Mouse (Mus musculus) embryonic facial prominence, embryonic 12.5 days (tissue): ENCODE results near the gene Gm20696. TPM values are rescaled to one million over a fixed set of nuclear protein-coding genes. Genes with fewer than 3 reads are reported as not detected.

Experiments
- ATAC-seq: fragments of 200-750 bp; cut with Nextera tagmentation; 2 replicates; pipeline ENCODE4 v1.8.0; 2017; ENCODE audit not compliant: insufficient number of reproducible peaks, insufficient read depth, low FRiP score, low TSS enrichment
- H3K27ac ChIP-seq: fragments of 300-500 bp; sonication (generic); 2 replicates; pipeline ENCODE4 v1.5.1; 2016; ENCODE audit warnings: mild to moderate bottlenecking
- H3K27me3 ChIP-seq: fragments of 300-500 bp; sonication (generic); 2 replicates; pipeline ENCODE4 v1.6.1; 2016; ENCODE audit warnings: mild to moderate bottlenecking, moderate library complexity
- H3K36me3 ChIP-seq: fragments of 300-500 bp; sonication (generic); 2 replicates; pipeline ENCODE4 v1.6.1; 2016; ENCODE audit warnings: mild to moderate bottlenecking
- H3K4me1 ChIP-seq: fragments of 300-500 bp; sonication (generic); 2 replicates; pipeline ENCODE4 v1.6.1; 2016
- H3K4me2 ChIP-seq: fragments of 300-500 bp; sonication (generic); replicated peaks from 2 replicates; pipeline ENCODE4 v1.6.1; 2016; ENCODE audit warnings: mild to moderate bottlenecking, moderate library complexity
- H3K4me3 ChIP-seq: fragments of 300-500 bp; sonication (generic); 2 replicates; pipeline ENCODE4 v1.5.1; 2016; ENCODE audit warnings: mild to moderate bottlenecking
- H3K9ac ChIP-seq: fragments of 300-500 bp; sonication (generic); 2 replicates; pipeline ENCODE4 v1.6.1; 2016; ENCODE audit warnings: mild to moderate bottlenecking, moderate library complexity
- H3K9me3 ChIP-seq: fragments of 300-500 bp; sonication (generic); 2 replicates; pipeline ENCODE4 v1.6.1; 2016; ENCODE audit warnings: mild to moderate bottlenecking, moderate library complexity
- WGBS: fragments of 180-500 bp; shearing (Covaris S2); methylation state at CpG from one replicate; pipeline ENCODE4 v1.1.7; 2016; 5-methylcytosine and 5-hydroxymethylcytosine counted together
- polyA plus RNA-seq: library from polyadenylated mRNA; unstranded; fragments of >200 nt; fragmentation: Nextera tagmentation; extraction: Ambion mirVana; gene quantifications from 2 replicates; pipeline ENCODE4 v1.2.1, GENCODE M21; 2016

The Gm20696 gene
- polyA plus RNA-seq, 1 experiment from 2014 or later, result 7.5 TPM

- Histone ChIP-seq H3K4me2 (peak overlapping the region; percentile 85), H3K4me1 (0 out of 2 replicates have a peak, but pooled peaks cover 4% of the 10 kb centered on the region), H3K9me3 (0 out of 2 replicates have a peak, but pooled peaks cover 7% of the 10 kb centered on the region), H3K27me3 (no peaks in the 10 kb centered on the region), H3K4me3 (peak overlapping the region; percentile 73), H3K27ac (peak overlapping the region; percentile 99), H3K36me3 (peaks cover 9% of the 10 kb centered on the region; the same call in 1 of the 2 replicates), H3K9ac (peak overlapping the region; percentile 88)
- WGBS, result 0% methylated on average over 22 of the region's 22 CpGs
- peak; percentile 75 for ATAC-seq
Observed at GRCm38 (mm10) chr6:99523109-99523632, 143.4 kb downstream of the Gm20696 start.

GRCm38 (mm10) chr6:99522359-99523108 is 144.1 kb downstream of the Gm20696 start, which contains the start of gene Foxp1:
Gene Foxp1 (minus strand): TSS chr6:99522721.
- under 1% methylated on average over 70 of the region's 72 CpGs for WGBS
- no peak for ATAC-seq
- Histone ChIP-seq H3K36me3 (peaks cover 9% of the 10 kb centered on the region; the same call in 1 of the 2 replicates), H3K4me1 (0 out of 2 replicates have a peak, but pooled peaks cover 4% of the 10 kb centered on the region), H3K4me2 (peak within 1 kb of the TSS; percentile 85), H3K4me3 (peak within 1 kb of the TSS; percentile 73), H3K27me3 (no peaks in the 10 kb centered on the region), H3K9me3 (0 out of 2 replicates have a peak, but pooled peaks cover 5% of the 10 kb centered on the region), H3K27ac (peak within 1 kb of the TSS; percentile 99), H3K9ac (peak within 1 kb of the TSS; percentile 88)

GRCm38 (mm10) chr6:99521641-99522358 is 144.8 kb downstream of the Gm20696 start:
- Histone ChIP-seq H3K27me3 (no peaks in the 10 kb centered on the region), H3K4me1 (0 out of 2 replicates have a peak, but pooled peaks cover 4% of the 10 kb centered on the region), H3K9ac (peak overlapping the region; percentile 88), H3K27ac (peak overlapping the region; percentile 99), H3K4me2 (peak overlapping the region; percentile 85), H3K36me3 (peaks cover 7% of the 10 kb centered on the region; the same call in 1 of the 2 replicates), H3K9me3 (no peaks in the 10 kb centered on the region), H3K4me3 (peak overlapping the region; percentile 73)
- under 1% methylated on average over 64 of the region's 64 CpGs for WGBS
- ATAC-seq, result 0 out of 2 replicates have a peak, but pooled peaks have one; percentile 16

GRCm38 (mm10) chr6:99521038-99521640 is 145.5 kb downstream of the Gm20696 start:
- Histone ChIP-seq H3K4me3 (peak overlapping the region; percentile 73), H3K36me3 (0 out of 2 replicates have a peak, but pooled peaks cover under 1% of the 10 kb centered on the region), H3K9ac (peak overlapping the region; percentile 88), H3K4me2 (peak overlapping the region; percentile 85), H3K4me1 (0 out of 2 replicates have a peak, but pooled peaks cover 4% of the 10 kb centered on the region), H3K27me3 (no peaks in the 10 kb centered on the region), H3K27ac (peak overlapping the region; percentile 99), H3K9me3 (no peaks in the 10 kb centered on the region)
- WGBS, result under 1% methylated on average over 54 of the region's 54 CpGs
- peak; percentile 43 for ATAC-seq

DNA sequence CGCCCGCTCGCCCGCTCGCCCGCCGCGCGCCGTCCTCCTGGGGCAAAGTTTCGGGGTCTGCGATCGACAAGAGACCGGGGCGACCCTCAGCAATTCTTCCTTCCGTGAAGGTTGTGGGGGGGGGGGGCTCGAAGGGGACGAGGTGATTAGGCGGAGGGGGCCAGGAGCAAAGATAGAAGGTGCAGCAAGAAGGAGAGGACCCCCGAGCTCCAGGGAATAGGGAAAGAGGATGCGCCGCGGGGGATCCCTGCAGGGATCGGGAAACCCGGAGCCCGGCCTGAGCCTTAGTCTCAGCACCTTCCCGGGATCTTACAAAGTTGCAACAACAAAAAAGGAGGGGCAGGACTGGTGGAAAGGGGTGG is 145.9 kb downstream of the Gm20696 start:
- H3K9ac ChIP-seq, result peak overlapping the region; percentile 88
- H3K4me2 ChIP-seq, result peak overlapping the region; percentile 85
- under 1% methylated on average over 26 of the region's 27 CpGs for WGBS
- peak; percentile 39; the same call in 1 of the 2 replicates for ATAC-seq
- no peaks in the 10 kb centered on the region for H3K36me3 ChIP-seq
- H3K9me3 ChIP-seq, result no peaks in the 10 kb centered on the region
- H3K27ac ChIP-seq, result peak overlapping the region; percentile 99
- peak overlapping the region; percentile 73 for H3K4me3 ChIP-seq
- 0 out of 2 replicates have a peak, but pooled peaks cover 4% of the 10 kb centered on the region for H3K4me1 ChIP-seq
- H3K27me3 ChIP-seq, result no peaks in the 10 kb centered on the region

DNA sequence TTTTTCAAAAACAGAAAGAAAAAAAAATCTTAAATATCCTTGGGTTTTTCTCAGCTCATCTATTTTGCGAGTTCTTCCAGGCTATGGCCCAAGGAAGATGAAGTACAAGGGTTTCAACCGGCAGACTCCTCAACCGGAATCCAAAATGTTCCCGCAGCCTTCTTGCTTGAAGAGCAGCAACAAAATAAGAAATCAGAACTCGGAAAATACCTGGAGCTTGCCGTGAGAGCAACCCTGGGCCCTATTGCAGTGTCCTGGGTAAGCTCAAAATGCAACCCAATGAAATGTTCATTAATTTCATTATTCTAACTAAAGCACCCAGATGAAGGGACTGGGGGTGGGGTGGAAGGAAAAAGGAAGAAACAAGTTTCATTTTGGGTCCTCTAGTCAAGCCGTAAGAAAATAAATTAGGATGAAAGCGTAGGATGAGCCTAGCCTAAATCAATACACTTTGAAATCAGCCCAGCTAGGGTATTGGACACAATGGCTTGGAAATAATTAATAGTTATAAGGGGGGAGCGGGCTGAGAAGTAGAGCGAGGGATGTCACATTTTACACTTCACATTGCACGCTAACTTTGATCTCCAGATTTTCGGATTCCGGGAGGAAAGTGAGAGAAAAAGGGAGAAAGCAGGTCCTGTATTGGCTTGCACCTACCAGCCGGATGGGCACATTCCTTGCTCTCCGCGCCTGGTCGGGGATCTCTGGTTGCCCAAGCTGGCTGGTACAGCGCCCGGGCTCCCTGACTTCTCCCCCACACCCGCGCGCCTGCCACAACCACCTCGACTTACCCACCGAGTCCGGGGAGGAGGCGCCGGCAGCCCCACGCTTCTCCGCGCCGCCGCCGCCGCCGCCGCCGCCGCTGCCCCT is 146.6 kb downstream of the Gm20696 start:
- peak overlapping the region; percentile 73 for H3K4me3 ChIP-seq
- H3K36me3 ChIP-seq, result no peaks in the 10 kb centered on the region
- peak overlapping the region; percentile 88 for H3K9ac ChIP-seq
- H3K27ac ChIP-seq, result peak overlapping the region; percentile 99
- no peak for ATAC-seq
- peak overlapping the region; percentile 85 for H3K4me2 ChIP-seq
- H3K9me3 ChIP-seq, result no peaks in the 10 kb centered on the region
- under 1% methylated on average over 36 of the region's 38 CpGs for WGBS
- H3K27me3 ChIP-seq, result no peaks in the 10 kb centered on the region
- 0 out of 2 replicates have a peak, but pooled peaks cover 4% of the 10 kb centered on the region for H3K4me1 ChIP-seq

GRCm38 (mm10) chr6:99519052-99519451 is 147.5 kb downstream of the Gm20696 start:
- H3K4me3 ChIP-seq, result peak overlapping the region; percentile 73; the same call in 1 of the 2 replicates
- peak overlapping the region; percentile 85 for H3K4me2 ChIP-seq
- 0 out of 2 replicates have a peak, but pooled peaks cover 4% of the 10 kb centered on the region for H3K4me1 ChIP-seq
- H3K27ac ChIP-seq, result no peak overlapping the region
- no peaks in the 10 kb centered on the region for H3K9me3 ChIP-seq
- WGBS, result 9% methylated on average over 4 of the region's 4 CpGs
- H3K9ac ChIP-seq, result no peak overlapping the region
- no peak for ATAC-seq
- no peaks in the 10 kb centered on the region for H3K36me3 ChIP-seq
- H3K27me3 ChIP-seq, result no peaks in the 10 kb centered on the region

- WGBS, result 70% methylated on average over 7 of the region's 7 CpGs
- Histone ChIP-seq H3K27ac (no peak overlapping the region), H3K4me1 (peaks cover 15% of the 10 kb centered on the region), H3K36me3 (no peaks in the 10 kb centered on the region), H3K4me3 (no peak overlapping the region), H3K27me3 (no peaks in the 10 kb centered on the region), H3K4me2 (no peak overlapping the region), H3K9ac (no peak overlapping the region), H3K9me3 (no peaks in the 10 kb centered on the region)
- no peak for ATAC-seq
Observed at GRCm38 (mm10) chr6:99515667-99516199, 150.9 kb downstream of the Gm20696 start.

DNA sequence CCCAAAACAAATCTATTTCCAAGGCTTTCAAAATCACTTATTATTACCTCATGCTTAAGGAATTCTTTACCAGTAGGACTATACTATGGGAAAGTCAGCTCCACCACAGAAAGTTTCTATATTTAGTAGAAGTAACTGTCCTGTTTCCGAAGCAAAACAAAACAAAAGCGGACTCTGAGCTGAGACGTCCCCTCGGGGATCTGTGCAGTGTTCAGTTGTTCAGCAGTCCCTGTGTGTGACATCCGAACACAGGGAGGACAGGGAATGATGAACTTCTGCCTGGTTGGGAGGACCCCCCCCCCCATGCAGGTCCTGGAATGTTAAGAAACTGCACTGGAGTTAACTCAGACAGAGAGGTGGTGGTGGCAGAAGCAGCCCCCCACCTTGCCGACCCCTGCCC is 154.7 kb downstream of the Gm20696 start:
- ATAC-seq, result no peak
- WGBS, result 41% methylated on average over 6 of the region's 6 CpGs
- no peak overlapping the region for H3K27ac ChIP-seq

DNA sequence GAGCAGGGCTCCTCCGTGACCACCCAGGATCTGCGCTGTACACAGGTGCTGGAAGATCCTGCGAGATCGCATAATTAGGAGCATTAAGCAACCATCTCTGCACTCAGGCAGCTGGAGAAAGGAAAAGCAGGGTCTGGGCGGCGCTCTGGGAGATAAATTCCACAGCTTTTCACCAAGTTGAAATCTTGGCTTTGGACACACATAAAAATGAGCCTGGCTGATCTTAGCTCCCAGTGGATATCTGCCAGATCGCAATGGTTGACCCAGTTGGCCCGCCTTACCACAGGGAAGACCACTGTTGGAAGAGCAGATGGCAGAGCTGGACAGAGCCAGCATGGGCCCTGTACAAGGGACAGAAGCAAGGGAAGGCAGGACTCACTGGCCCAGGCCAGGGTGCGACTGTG is 157.4 kb downstream of the Gm20696 start:
- 85% methylated on average over 9 of the region's 9 CpGs for WGBS
- no peaks in the 10 kb centered on the region for H3K27me3 ChIP-seq

More for the DNA sequence above, 154.7 kb downstream of the Gm20696 start:
- peaks cover 27% of the 10 kb centered on the region for H3K4me1 ChIP-seq
- peak overlapping the region; percentile 15; the same call in 1 of the 2 replicates for H3K4me2 ChIP-seq
- H3K36me3 ChIP-seq, result no peaks in the 10 kb centered on the region
- no peaks in the 10 kb centered on the region for H3K27me3 ChIP-seq
- no peaks in the 10 kb centered on the region for H3K9me3 ChIP-seq
- no peak overlapping the region for H3K4me3 ChIP-seq
- no peak overlapping the region for H3K9ac ChIP-seq

More for the DNA sequence above, 157.4 kb downstream of the Gm20696 start:
- Histone ChIP-seq H3K9me3 (no peaks in the 10 kb centered on the region), H3K4me3 (no peak overlapping the region), H3K27ac (no peak overlapping the region), H3K9ac (no peak overlapping the region), H3K4me2 (no peak overlapping the region), H3K4me1 (peaks cover 27% of the 10 kb centered on the region), H3K36me3 (peaks cover 12% of the 10 kb centered on the region)
- ATAC-seq, result no peak
